Mouse (Mus musculus) cerebellum, adult 11 months (tissue): ENCODE measurements around the gene Gpc6.

Source experiments
- DNase-seq: peaks from one replicate; pipeline ENCODE4 v3.0.0; 2022

Gpc6 gene

GRCm38 (mm10) chr14:117648199-117648960, 723.3 kb downstream of the Gpc6 start:
- DNase-seq: no peak

- DNase-seq: no peak
Observed at GRCm38 (mm10) chr14:117650141-117650540, 725.0 kb downstream of the Gpc6 start.

DNA sequence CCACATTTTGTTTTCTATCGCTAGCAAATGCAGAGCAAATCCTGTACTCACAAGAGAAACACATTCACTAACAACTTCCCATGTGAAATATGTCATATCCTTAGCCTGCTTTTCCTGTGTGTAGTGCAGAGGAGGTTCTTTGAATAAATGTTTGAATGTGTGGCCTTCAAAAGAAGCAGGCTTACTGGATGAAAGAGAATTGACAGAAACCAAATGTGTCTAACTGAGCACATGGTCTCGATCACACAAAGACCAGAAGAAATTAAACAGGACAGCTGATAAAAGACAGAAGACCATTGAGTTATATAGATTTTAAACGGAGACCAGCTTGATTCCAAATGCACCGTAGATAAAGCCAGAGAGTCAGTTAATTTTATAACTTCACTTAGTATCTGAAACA, 726.2 kb downstream of the Gpc6 start:
- DNase-seq: no peak

DNA sequence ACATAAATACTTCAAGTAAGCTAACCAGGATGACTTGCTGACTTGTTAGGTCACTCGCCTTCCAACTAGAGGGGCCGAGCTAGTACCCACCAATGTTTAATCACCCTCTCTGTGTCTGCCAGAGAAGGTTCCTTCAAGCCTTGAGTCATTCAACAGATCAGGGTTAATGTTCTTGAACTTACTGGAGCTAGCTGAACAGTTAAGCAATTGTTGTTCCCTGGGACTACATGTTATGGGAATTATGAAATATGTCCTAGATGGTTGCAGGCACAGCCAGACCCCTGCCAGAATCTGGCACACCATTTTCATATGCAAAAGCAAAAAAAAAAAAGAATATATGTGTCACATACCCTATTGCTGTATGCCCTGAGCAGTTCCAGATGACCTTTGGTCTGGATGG, 726.8 kb downstream of the Gpc6 start:
- no peak for DNase-seq

DNA sequence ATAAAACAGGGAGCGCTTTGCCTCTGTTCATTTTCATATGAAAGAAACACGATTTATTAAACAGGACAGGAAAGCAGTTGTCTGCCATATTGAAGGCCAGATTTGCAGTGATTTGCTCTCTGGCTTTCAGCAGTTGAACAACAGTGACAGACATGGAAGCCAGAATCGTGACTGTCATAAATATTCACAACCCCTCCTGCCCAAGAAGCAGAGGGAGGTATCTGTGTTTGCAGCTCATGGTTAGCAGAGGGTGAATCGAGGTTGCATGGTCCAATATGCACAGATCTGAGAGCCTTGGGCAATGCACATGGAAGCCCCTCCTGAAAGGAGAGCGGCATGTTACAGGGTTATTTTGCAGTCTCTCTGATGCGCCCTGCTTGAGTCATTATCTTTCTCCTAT, 730.3 kb downstream of the Gpc6 start:
- DNase-seq: no peak

DNA sequence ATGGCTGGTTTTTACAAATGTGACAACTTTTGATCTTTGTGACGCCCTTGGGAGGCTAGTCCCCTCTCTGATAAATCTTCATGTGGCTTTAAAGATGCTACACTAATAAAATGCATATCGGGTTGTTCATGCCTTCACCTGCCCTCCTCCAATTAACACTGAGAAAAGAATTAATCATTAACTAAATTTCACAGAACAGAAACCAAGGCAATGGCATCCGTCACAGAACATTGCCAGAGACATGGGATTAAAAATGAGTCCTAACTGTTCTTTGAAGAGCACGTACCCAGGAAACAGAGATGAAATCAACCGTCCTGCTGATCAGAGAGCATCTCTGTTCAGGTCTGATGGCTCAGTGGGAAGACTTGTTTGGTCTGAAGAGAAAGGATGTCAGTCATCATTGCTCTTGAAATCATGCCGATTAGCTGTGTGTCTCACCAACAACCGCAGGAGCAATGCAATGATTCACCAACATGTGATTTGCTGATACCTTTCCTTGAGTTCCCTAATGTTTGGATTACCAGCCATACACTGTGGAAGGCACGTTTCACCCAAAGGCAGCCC, 734.2 kb downstream of the Gpc6 start:
- no peak for DNase-seq

DNA sequence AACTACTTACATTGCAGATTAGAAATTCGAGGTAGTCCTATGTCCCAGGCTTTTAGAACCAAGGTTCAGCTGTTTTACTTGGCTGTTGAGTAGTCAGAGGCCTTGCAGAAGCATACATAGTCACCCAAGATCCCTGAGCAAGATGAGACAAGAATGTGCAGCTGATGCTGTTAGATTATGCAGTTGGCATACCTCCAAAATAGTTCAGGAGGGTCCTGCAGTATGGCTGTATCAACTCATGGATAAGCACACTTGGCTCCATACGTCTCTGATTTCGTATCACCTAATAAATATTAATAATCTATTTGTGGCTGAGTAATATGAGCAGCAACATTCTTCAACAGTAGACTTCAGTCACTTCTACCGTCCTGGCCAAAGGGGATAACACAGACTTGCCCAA, 737.1 kb downstream of the Gpc6 start:
- no peak for DNase-seq

- DNase-seq: no peak
Observed at GRCm38 (mm10) chr14:117664796-117665195, 739.7 kb downstream of the Gpc6 start.

- no peak for DNase-seq
Observed at GRCm38 (mm10) chr14:117666126-117666525, 741.0 kb downstream of the Gpc6 start.

DNA sequence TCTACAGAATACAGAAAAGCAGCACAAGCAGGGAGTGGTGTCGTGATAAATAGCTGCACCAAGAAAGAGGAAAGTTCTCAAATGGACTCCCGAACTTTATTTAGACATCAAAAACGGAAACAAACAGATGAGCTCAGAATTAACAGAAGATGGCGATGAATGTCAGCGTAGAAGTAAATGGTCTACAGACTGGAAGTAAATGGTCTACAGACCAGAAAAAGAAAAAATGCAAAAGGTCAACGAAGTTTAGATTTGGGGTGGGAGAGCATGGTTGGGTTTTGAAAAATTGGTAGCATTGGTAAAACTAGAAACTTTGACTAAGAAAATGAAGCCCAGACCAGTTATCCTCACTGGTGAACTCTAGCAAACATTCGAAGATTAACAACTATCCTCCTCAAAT, 748.4 kb downstream of the Gpc6 start:
- no peak for DNase-seq

GRCm38 (mm10) chr14:117674482-117674881, 749.4 kb downstream of the Gpc6 start:
- DNase-seq: no peak

DNA sequence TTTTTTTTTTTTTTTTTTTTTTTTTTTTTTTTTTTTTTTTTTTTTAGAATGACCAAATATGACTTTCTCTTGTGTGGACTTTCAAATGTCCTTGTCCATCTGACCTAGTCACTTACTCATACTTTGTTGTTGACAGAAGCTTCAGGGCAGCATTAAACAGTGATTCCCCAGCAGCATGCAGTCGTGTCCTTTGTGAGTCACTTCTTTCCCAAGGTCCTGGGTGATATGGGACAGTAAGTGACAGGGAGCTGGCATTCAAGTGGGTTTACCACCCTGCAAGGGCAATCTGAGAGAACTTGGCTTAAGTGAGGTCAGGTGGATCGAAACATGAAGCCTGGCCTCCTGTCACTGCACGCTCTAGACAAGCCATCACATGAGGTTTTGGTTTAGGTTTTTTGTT, 754.8 kb downstream of the Gpc6 start:
- no peak for DNase-seq

DNA sequence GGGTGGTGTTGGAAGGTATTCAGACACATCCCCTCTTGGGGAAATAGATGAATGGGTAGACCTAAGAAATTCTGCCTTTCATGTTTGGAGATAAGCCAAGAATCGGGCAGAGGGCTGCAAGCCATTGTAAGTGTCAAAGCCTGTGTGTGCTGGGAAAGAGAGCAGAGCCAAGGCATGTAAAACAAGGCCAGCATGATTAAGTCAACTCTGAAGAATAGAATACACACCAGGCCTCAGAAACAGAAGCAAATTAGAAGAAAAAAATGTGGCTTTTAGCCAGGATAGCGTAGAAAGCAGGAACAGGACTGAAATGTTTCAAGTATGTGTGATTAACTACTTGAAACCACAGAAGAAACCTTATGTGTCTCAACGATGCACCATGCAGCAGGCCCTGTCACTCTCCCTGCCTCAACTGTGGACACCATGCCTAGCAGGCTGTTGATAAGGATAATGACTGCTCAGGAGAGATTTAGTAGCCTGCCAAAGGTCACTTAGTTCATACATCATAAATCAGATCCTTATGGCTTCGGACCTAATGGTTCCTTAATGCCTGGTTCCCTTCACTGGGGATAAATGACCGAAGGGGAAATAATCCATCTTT, 756.3 kb downstream of the Gpc6 start:
- DNase-seq: no peak

DNA sequence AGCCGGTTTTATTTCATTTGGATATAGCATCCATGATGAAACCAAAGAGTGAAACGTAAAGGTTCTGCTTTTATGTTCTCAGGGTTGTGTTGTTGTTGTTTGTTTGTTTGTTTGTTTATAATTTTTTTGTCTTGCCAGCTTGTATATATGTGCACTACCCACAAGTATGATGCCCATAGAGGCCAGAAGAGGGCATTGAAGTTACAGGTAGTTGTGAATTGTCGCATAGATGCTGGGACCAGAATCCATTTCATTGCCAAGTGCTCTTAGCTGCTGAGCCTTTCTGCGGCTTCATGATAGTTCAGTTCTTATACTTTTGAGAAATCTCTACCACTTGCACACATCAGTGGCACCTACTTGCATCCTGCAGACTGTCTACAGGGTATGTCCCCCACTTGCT, 758.0 kb downstream of the Gpc6 start:
- DNase-seq: no peak

DNA sequence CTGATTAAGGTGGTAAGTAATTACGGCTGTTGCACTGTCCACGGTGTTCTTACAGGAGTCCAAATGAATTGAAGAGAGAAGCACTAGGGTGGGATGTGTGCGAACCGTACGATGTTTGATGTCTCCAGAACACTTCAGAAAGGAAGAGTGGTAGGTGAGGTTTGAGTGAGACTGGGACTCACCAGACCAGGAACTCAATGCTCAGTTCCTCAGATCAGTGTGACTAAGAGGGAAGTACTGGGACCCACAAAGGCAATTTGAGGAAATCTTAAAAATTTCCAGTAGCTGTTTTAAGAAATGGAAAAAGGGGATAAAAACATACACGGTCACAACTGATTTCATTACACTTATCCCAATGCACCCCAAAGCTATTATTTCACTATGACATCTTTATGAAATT, 764.7 kb downstream of the Gpc6 start:
- no peak for DNase-seq

- DNase-seq: no peak
Observed at GRCm38 (mm10) chr14:117695565-117695964, 770.5 kb downstream of the Gpc6 start.

GRCm38 (mm10) chr14:117700670-117701280, 775.7 kb downstream of the Gpc6 start:
- no peak for DNase-seq

- DNase-seq: no peak
Observed at GRCm38 (mm10) chr14:117708817-117709216, 783.7 kb downstream of the Gpc6 start.

DNA sequence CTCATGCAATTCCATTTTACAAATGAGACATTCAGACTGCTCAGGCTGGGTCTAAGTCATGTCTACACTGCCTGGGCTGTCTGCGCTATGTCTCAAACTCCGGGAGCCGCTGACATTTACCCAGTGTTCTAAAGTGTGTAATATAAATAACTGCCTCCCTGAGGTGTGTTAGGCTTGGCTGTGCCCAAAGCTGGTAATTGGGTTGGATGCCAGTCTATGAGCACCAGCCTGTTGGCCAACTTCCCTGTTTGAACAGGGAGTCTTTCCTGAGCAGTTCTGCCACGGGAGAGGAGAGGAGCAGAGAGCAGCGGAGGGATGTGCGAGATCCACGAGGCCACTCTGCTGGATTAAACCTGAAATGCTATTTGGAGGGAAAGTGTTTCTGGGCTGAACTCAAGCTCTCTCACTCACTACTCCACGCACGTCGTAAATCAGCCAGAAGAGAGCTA, 785.4 kb downstream of the Gpc6 start:
- peak; percentile 14 for DNase-seq

- DNase-seq: no peak
Observed at GRCm38 (mm10) chr14:117712311-117712710, 787.2 kb downstream of the Gpc6 start.

GRCm38 (mm10) chr14:117714165-117714564, 789.0 kb downstream of the Gpc6 start:
- no peak for DNase-seq

DNA sequence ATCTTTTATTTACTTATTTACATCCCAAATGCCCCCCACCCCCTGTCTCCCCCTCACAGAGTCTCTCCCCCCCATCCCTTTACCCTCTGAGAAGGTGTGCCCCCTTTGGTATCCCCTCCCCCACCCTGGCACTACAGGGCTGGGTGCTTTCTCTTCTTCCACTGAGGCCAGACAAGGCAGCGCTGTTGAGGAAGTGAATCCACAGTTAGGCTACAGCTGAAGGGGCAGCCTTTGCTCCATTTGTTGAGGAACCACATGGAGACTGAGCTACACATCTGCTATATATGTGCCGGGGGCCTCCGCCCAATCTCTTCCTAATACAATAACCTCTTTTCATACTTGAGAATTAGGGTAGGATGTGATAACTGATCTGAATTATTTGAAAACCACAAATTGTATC, 791.2 kb downstream of the Gpc6 start:
- DNase-seq: no peak

GRCm38 (mm10) chr14:117728741-117729140, 803.6 kb downstream of the Gpc6 start:
- no peak for DNase-seq

DNA sequence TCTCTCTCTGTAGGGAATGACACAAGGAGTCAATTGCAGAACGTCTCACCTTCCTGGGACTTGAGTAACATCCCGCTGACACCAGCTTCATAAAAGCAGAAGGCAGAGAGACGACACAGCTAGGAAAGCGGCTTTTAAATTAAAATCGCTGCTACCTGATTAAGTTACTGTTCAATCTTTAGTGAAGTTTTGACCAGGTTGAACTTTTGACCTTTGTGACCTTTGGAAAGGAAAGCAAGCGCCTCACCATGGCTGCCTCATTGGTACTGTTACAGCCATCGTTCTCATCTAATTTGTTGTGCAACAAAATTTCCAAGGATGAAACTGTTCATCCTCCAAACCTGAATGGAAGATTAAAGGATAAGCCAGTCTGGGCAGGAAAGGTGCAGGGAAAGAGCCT, 830.1 kb downstream of the Gpc6 start:
- no peak for DNase-seq
